Mouse (Mus musculus) spleen, adult 2 months (tissue): Measurements from ENCODE around the gene Scgb2a2. TPM values are rescaled to one million over a fixed set of nuclear protein-coding genes. Genes with fewer than 3 reads are reported as not detected.
A peak's percentile ranks its signal among the peaks of the same experiment; 100 is the strongest.
"Not testable (repeated sequence)": the region's sequence is repeated elsewhere in the genome, so short reads cannot be mapped to it uniquely, and the experiment has no call there.

ENCODE experiments used
- DNase-seq, 2 experiments: peaks; one replicate each; pipeline versions ENCODE4 v3.0.0 to v3.0.0-alpha.2; 2012 to 2021; ENCODE audit warnings: low spot score in 2 of 2, low read depth in 1 of 2
- H3K27ac ChIP-seq: fragments of 200-500 bp; 2 replicates; pipeline ENCODE4 v1.5.1; 2012; ENCODE audit warnings: low read length, inconsistent platforms; ENCODE audit not compliant: insufficient read depth
- H3K27me3 ChIP-seq: fragments of 200-500 bp; 2 replicates; pipeline ENCODE4 v1.6.1; 2012; ENCODE audit warnings: mild to moderate bottlenecking, moderate library complexity, low read length, inconsistent platforms; ENCODE audit not compliant: control insufficient read depth, insufficient read depth
- H3K36me3 ChIP-seq: fragments of 200-500 bp; 2 replicates; pipeline ENCODE4 v1.6.1; 2012; ENCODE audit warnings: mild to moderate bottlenecking, low read length, inconsistent platforms; ENCODE audit not compliant: control insufficient read depth, insufficient read depth
- H3K4me1 ChIP-seq: fragments of 200-500 bp; 2 replicates; pipeline ENCODE4 v1.6.1; 2011; ENCODE audit warnings: inconsistent platforms; ENCODE audit not compliant: control insufficient read depth, insufficient read depth, insufficient read length
- H3K4me3 ChIP-seq: fragments of 200-500 bp; 2 replicates; pipeline ENCODE4 v1.5.1; 2011; ENCODE audit warnings: mild to moderate bottlenecking, inconsistent platforms; ENCODE audit not compliant: insufficient read depth, insufficient read length; ENCODE audit errors: extremely low read depth
- CTCF ChIP-seq: fragments of 200-500 bp; IDR thresholded peaks from 2 replicates; pipeline ENCODE4 v1.5.1; 2011; ENCODE audit warnings: mild to moderate bottlenecking, inconsistent platforms; ENCODE audit not compliant: insufficient read depth, insufficient read length, insufficient replicate concordance; ENCODE audit errors: extremely low read depth
- POLR2A ChIP-seq: fragments of 200-500 bp; IDR thresholded peaks from 2 replicates; pipeline ENCODE4 v1.6.1; 2011; ENCODE audit warnings: low read depth, low read length, inconsistent platforms
- WGBS: fragments of 180-500 bp; shearing (Covaris S2); methylation state at CpG from one replicate; pipeline ENCODE4 v1.1.7; 2018; 5-methylcytosine and 5-hydroxymethylcytosine counted together
- polyA plus RNA-seq: library from polyadenylated mRNA; depleted of rRNA; stranded (reverse); fragments of >200 nt; gene quantifications from 2 replicates; pipeline ENCODE4 v1.2.3, GENCODE M21; 2012; rRNA removed

Scgb2a2 gene
- polyA plus RNA-seq, 1 experiment: not detected

DNA sequence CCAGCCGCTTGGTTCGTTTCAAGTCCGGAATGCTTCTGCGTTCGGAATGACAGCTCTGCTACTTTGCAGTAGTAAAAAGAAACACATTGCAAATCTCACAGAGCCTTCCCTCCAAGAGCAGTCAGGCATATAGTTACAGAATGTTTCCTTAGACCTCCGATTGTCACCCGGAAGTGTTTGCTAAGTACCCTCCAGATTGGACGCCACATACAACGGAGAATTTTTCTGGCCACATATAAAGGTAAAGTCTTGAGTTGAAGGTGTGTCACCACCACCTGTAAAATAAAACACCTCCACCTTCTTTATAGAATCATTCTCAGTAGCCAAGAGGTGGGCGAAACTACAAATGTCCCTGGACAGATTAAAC lies 52.4 kb downstream of the Scgb2a2 start:
- Histone ChIP-seq H3K27me3 (no peaks in the 10 kb centered on the region), H3K4me1 (peaks cover 11% of the 10 kb centered on the region; the same call in 1 of the 2 replicates), H3K36me3 (no peaks in the 10 kb centered on the region), H3K4me3 (peak overlapping the region; percentile 67), H3K27ac (peak overlapping the region; percentile 88)
- DNase-seq: no peak
- no peak for TF ChIP-seq POLR2A
- no peak for TF ChIP-seq CTCF
- 8% methylated on average over 10 of the region's 10 CpGs for WGBS

DNA sequence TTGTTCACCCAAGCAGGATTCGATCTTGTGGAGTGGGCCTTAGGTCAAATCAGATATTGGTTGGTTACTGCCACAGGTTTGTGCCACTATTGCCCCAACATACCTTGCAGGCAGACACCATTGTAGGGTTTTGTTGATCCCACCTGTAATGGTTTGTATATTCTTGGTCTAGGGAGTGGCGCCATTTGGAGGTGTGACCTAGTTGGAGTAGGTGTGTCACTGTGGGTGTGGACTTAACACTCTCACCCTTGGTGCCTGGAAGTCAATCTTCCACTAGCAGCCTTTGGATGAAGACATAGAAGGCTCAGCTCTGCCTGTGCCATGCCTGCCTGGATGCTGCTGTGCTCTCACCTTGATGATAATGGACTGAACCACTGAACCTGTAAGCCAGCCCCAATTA lies 53.3 kb downstream of the Scgb2a2 start:
- H3K27ac ChIP-seq, H3K4me3 ChIP-seq, DNase-seq, H3K36me3 ChIP-seq, H3K27me3 ChIP-seq: not testable (repeated sequence)
- peaks cover 11% of the 10 kb centered on the region; the same call in 1 of the 2 replicates for H3K4me1 ChIP-seq
- WGBS: 96% methylated on average over 2 of the region's 2 CpGs

Other genes starting within 250 kb of the Scgb2a2 start
- 17.2 and 18.8 TPM in 2 replicates for gene Incenp, start 52.0 kb downstream of the Scgb2a2 start, polyA plus RNA-seq
- gene Fth1, start 133.0 kb downstream of the Scgb2a2 start, polyA plus RNA-seq: 3,609 and 4,045 TPM in 2 replicates
- 0.14 and 0.20 TPM in 2 replicates for gene Best1, start 154.1 kb downstream of the Scgb2a2 start, polyA plus RNA-seq
- gene Rab3il1, start 154.1 kb downstream of the Scgb2a2 start, polyA plus RNA-seq: 73.5 and 77.8 TPM in 2 replicates
- gene Fads3, start 194.0 kb downstream of the Scgb2a2 start, polyA plus RNA-seq: 22.0 and 24.3 TPM in 2 replicates